Mouse (Mus musculus) monocyte, adult 2 months (primary cell): ENCODE measurements around the gene Ly86.

Experiments
- DNase-seq, 2 experiments: peaks; one replicate each; pipeline ENCODE4 v3.0.0; 2022; ENCODE audit warnings: low spot score in 2 of 2, low read depth in 1 of 2

Ly86 gene

DNA sequence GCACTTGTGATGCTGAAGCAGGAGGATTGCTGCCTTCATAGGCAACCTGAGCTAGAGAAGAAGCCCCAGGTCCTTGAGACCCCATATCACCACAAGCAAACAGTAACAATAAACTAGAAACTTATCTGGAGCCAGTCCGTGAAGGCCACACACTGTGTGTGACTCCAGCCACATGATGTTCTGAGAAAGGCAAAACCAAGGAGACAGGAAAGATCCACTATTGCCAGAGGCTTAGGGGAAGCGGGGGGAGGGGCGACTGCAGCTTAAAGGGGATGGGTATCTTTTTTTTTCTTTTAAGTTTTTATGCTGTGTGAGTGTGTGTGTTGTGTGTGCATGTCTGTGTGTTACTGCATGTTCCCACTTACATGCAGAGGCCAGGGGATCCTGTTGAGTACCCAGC, 110.6 kb downstream of the Ly86 start:
- no peak for DNase-seq

DNA sequence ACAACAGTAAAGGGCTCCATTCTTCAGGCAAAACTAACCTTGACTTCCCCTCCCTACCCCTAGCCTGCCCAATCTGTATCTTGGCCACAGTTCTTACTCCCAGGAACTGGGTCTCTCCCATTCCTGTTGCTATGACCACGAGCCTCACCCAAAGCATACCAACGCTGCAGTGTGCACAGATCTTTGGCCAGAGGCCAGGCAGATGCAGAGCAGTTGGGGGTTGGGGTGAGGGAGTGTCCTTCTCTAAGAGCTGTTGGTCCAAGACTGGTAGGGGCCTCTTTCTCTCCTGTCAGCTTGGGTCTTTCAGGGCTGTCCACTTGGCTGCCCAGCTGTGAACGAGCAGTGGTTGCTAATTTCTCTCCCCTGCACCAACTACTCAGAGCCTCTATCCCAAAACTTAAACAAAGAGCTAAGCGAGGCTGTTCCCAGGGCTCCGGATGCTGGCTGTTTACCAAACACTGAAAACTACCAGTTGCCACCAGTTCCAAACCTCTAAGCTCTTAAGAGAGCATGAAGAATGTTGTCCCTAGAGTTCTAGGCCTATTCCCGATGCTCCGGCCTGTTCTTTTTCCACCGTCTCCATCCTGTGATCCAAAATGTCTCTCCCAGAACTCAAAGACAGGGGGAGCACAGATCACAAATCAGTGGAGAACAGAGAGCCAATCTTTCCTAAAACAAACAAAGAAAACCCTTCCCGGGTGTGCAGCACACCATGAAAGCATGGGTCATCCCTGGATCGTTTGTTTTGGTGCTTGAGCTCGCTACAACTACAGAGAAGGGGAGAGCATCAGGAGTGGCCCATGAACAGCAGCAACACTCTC, 112.2 kb downstream of the Ly86 start:
- no peak for DNase-seq

DNA sequence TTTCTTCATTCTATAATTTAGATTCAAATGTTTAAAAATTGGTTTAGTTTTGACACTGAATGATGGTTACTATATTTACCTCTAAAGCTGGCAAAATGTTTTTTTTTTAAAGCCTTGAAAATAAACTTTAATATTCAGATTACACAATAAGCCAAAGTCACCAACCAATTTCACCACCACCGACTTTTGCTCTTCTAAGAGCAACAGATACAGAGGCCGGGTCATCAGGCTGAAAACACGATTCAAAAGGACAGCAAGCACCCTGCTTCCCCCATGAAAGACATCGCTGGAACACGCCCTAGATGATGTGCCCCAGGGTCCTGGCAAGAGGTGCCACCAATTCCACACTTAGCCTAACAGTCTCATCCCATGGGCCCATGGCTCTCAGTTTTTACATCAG, 113.5 kb downstream of the Ly86 start:
- DNase-seq = no peak

- no peak for DNase-seq
Observed at GRCm38 (mm10) chr13:37459022-37459421, 114.0 kb downstream of the Ly86 start.

- no peak for DNase-seq
Observed at GRCm38 (mm10) chr13:37459957-37460930, 115.2 kb downstream of the Ly86 start.

GRCm38 (mm10) chr13:37462049-37462702, 117.2 kb downstream of the Ly86 start:
- DNase-seq = peak; percentile 56 to 58

DNA sequence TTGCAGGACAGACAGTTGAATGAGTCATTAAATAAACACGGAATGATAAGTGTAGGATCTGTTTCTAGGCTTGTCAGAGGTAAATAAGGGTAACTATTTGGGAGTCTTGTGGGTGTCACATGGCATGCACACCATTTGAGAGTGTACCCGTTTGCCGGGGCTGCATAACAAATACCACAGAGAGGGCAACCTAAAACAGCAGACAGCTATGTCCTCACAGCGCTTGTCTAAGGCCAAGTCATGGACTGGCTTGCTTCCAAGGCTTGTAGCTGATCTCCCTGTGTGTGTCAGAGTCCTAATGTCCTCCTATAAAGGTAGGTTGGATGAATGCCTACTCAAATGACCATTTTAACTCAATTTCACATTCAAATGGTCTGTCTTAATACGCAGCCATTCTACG, 120.7 kb downstream of the Ly86 start:
- no peak for DNase-seq

- peak in 1 of 2 experiments; percentile 14 for DNase-seq
Observed at GRCm38 (mm10) chr13:37467795-37468194, 122.8 kb downstream of the Ly86 start.
